Mouse (Mus musculus) 3T3-L1 (cell line): ENCODE data around the gene Sult1c2.
"Not testable (repeated sequence)": the region's sequence is repeated elsewhere in the genome, so short reads cannot be mapped to it uniquely, and the experiment has no call there.

Source experiments
- DNase-seq: peaks from one replicate; pipeline ENCODE4 v3.0.0-alpha.2; 2015; ENCODE audit warnings: low read depth, low spot score

Gene Sult1c2

DNA sequence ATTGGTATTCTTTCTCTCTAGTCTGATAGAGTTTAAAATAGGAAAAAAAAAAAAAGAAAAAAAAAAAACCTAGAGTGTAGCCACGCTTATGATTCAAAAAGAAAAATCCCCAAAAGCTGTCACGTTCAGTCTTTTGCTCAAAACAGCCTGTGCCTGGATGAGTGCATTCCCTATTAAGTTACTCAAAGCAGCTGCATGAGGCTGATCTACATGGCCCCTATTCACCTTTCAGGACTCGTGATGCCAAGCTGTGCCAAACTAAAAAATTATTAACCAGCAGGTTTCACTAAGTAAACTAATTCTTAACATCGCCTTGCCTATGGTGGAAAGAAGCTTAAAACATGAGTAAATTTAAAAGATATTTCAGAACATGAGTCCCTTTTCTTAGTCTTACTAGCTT, at the start of gene Sult1c2:
TSS of gene Sult1c2 (minus strand) at position 134 of the 400 bp plus-strand sequence.
- DNase-seq: no peak

DNA sequence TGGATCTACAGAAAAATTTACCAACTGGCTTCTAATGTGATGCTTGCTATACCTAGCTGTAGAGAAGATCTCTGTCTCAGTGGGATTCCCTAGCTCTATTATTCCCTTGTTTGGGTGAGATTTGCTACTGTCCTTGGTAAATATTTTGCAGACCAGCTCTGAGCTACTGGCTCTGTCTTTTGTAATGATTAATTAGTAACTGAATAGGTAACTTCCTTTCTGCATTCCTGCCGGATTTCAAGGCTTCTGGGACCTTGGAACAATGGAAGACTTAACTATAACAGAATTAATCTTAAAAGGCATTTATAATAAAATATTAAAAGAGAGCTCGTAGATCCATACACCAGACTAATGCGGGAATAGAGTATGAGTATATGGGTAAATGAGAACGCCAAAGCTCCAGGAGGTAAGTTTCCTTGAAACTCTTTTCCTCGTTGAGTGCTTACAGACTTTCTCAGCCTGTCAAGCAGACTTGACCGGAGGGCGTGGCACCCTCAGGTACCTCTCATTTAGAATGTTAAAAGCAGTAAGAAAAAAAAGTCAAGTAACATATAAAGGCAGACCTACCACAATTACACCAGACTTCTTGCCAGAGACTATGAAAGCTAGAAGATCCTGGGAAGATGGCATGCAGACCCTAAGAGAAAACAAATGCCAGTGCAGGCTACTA, 33.0 kb upstream of the Sult1c2 start:
- not testable (repeated sequence) for DNase-seq

DNA sequence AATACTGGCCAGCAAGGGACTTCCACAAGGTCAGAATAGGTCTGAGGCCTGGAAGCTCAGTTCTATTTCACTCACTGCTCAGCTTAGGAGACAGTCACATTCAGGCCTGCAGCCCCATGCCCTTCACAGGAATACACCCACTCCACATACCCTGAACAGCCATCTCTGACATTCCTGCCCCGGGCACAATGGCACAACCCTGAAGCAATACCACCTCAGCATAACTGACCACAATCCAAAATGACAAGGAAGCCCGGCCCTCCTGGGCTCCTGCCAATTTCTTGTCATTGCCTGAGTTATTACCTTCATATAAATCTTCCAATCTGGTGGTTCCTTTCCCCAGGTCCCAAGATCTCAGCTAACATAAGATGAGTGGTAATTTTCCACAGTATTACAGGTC, 28.3 kb upstream of the Sult1c2 start:
- peak; percentile 82 for DNase-seq

DNA sequence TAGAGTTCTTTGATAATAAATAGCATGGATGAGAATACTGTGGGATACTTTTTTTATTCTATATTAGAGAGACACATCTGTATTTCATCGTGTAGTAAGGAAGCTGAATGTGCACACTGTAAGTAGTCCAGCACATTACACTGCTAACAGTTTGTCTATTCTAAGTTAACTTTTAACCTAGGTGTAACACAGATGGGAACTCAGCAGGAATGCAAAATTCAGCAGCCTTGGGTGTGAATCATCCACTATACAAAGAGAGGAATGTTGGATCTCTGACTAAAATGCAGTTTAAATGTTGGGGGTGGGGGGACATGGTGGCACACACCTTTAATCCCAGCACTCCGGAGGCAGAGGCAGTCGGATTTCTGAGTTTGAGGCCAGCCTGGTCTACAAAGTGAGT, 26.1 kb upstream of the Sult1c2 start:
- peak; percentile 29 for DNase-seq

DNA sequence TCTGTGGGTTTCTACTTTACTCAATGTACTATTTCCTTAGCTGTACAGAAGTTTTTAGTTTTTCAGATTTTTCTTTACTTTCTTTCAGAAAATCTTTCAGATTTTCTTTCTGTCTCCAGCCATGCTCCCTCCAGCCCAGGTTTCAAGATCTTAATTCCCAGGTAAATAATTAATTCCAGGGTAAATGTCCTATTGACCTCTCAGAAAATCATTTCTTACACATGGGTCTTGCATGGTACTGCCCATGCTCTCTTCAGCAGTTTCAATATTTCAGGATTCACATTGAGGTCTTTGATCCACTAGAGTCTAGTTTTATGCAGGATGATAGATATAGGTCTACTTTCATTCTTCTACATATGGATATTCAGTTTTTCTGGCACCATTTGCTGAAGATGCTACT, 23.8 kb upstream of the Sult1c2 start:
- no peak for DNase-seq

GRCm38 (mm10) chr17:53865260-53865955, 19.3 kb upstream of the Sult1c2 start:
- DNase-seq: no peak

GRCm38 (mm10) chr17:53860548-53860947, 14.4 kb upstream of the Sult1c2 start:
- DNase-seq: no peak

- DNase-seq: no peak
These were observed 8.9 kb upstream of the Sult1c2 start for GRCm38 (mm10) chr17:53854992-53855391.

DNA sequence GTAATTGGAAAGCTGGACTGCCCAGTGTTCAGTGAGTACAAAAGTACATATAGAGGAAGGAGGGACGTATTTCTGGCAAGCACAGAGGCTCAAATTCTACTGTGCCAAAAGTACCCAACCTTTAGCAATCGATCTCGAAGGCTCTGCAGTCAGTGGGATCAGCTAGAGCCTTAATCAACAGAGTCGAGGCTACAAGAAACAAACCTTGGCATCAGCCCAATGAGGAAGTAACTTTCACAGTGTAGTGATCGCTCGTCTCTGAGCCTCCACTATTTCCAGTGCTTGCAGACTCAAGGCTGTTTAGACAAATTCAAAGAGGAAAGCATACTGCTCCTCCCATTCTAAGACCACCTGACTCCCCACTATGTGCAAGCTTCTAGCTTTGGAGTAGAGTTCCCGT, 343 bp downstream of the Sult1c2 start:
- peak; percentile 4 for DNase-seq

DNA sequence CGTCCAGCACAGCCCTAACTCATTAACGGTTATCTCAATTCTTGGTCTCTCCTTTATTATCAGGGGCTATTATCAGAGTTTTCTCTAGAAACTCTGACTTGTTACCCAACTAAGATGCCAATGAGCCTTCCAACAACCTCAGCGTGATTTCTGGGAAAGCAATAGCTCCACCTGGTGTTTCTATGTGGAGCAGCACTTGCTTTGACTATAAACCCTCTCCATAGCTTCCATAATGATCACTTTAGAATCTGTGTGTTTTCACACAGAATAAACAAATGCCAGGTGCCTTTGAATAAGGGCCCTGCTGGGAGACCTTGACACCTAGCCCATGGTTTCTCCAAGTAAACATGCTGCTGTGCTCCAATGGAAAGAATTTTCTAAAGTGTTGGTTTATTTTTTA, 12.8 kb downstream of the Sult1c2 start:
- DNase-seq: peak; percentile 50

DNA sequence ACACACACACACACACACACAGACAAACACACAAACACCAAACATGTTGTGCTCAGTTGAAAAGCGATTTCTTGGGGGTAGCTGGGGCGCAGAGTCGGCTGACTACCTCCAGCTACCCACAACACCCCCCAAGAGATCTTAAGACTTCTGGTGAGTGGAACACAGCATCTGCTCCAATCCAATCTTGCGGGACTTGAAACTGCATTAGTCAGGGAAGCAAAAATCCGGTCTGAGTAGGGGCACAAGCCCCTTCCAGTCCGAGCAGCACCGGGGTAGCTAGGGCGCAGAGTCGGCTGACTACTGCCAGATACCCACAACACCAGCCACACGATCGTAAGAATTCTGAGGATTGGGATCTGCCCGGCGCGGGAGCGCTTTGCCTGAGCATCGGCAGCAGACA, 42.2 kb downstream of the Sult1c2 start:
- not testable (repeated sequence) for DNase-seq

DNA sequence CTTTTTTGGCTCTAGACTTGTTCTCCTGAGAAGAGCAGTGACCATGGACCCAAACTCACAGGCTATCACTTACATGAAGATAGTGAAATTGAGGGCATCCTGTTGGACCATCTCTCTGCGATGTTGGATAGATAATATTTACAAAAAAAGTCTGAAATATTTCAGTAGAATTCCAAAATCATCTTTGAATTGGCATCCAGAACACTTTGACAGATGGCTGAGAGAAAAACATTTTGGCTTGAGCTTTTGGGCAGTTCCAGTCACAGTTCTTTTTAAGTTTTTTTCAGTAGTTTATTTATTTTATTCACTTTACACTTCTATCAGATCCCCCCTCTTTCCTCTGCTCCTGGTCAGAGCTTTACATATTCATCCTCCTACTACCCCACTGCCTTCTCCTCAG, 62.8 kb downstream of the Sult1c2 start:
- DNase-seq: no peak
